Mouse (Mus musculus): ENCODE measurements at regions not wholly inside any gene's neighbourhood (a gene's known extent, or its start where the extent isn't known, plus 50 kb on each side); places are given as distances from the start of the nearest gene placed in this dataset.

DNA sequence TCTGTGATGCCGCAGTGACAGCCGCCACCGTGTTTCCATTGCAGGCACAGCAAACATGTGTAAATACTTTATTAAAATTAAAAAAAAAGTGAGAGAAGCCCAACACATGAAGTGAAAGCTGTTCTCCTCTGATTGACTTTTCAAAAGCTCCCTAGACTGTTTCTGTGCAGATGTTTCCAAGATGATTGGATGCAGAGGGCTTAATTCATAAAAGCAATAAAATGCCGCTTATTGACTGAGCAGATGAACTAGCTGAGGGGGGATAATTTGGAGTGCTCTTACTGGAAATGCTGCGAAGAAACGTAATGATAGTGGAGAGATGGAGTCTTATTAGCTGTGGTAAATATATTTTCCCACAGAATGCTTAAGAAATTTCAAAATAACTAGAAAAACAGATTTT is 170.4 kb downstream of the Rnf144a start:
- DNase-seq: no peak

DNA sequence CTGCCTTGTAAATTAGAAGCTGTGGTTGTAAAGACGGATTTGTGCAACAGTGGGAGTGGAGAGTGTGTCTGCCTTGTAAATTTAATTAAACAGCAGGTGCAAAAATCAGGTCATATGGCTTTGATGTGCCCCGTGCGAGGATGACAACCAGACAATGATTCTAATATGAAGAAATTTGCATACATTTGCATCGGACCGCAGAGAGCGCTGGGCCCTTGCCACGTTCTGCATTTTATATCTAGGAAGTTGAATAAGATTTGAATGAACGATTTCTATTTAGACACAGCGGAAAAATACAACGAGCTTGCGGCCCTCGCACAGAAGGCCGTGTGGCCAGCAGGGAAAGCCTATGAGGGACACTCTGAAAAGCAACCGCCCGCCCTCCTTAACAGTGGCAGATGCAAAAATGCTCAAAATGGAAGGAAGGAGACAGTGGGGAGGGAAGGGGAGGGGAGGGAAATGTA is 187.5 kb downstream of the Rnf144a start:
- no peak for DNase-seq

GRCm38 (mm10) chr12:26226363-26226762 is 188.7 kb downstream of the Rnf144a start:
- DNase-seq: peak; percentile 43

GRCm38 (mm10) chr12:26212447-26212846 is 202.6 kb downstream of the Rnf144a start:
- no peak for DNase-seq

DNA sequence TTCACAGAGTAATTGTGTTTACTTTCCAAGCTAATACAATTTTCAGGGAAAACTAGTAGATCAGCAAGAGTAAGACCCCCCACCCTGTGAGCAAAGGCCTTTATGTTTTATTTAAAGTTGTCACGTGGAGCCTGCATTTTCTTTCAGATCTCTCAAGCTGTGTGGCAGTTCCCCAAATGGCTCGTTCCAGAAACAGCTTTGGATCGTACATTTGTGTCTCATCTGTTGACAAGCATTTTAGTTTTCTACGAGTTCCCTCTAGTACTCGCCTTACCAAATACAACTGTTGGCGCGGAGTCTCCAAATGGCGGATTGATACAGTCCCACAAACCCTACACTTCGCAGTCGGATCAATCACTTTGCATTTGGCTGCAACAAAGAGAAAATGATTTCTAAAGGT is 203.6 kb downstream of the Rnf144a start:
- no peak for DNase-seq

DNA sequence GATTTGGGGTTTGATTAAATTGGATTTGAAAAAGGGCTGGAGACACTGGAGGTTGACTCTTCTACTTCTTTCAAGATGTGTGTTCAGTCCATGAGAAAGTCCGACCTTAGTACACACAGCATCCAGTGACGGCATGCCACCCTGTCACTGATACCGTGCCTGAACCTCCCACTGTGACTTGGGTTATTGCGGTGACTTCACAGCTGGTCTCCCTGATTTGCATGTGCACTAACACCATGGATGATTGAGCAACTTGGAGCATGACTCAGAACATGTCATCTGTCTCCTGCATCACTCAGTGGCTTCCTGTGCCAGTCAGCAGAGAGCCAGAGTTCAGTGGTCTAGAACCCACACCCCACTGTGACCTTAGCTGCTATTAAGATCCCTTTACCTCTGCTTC is 208.3 kb downstream of the Rnf144a start:
- DNase-seq: no peak

- no peak for DNase-seq
These were observed 209.0 kb downstream of the Rnf144a start for GRCm38 (mm10) chr12:26206036-26206435.

DNA sequence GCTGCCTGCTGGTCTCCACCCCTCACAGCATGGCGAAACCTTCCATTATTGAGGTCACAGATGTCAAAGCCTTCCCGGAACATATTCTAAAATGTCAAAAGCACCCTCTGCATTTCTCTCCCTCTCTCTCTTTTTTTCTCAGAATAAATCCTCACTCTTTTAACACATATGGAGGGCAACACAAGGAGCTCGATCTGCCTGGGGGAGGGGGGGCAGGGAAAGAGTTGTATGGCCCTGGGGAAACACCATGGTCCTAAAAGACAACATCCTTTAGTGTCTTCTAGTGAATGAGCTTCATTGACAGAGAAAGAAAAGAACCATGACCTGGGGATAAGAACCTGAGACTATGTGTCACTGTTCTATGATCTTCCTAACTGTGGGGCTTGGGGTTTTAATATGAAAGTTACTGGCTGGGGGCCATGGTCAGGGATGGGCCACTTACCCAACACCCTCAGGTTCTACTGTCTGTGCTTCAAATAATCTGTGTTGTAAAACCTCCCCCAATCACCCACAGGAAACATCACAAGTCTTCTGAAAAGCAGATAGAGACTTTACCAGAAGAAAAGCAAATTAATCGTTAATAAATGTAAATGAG is 223.0 kb downstream of the Rnf144a start:
- DNase-seq: no peak

- DNase-seq: no peak
These were observed 223.6 kb downstream of the Rnf144a start for GRCm38 (mm10) chr12:26191268-26191981.

DNA sequence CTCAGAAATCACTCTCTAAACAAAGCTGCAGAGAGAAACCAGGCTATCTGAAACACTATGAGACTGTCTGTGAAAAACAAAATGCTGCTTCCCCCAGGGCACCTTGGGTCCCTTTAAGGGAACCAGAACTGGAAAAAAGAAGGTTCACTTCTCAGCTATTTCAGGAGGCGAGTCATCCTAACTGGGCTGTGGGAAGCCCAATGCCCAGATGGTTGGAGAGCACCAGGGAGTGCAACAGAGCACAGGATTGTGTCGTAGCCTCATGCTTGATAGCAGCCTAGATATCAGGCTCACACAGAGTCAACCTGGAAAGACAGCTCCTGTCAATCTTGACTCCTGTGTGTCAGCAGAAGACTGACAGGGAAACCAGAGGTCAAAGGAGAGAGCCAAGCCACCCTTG is 226.1 kb downstream of the Rnf144a start:
- peak; percentile 3 for DNase-seq

DNA sequence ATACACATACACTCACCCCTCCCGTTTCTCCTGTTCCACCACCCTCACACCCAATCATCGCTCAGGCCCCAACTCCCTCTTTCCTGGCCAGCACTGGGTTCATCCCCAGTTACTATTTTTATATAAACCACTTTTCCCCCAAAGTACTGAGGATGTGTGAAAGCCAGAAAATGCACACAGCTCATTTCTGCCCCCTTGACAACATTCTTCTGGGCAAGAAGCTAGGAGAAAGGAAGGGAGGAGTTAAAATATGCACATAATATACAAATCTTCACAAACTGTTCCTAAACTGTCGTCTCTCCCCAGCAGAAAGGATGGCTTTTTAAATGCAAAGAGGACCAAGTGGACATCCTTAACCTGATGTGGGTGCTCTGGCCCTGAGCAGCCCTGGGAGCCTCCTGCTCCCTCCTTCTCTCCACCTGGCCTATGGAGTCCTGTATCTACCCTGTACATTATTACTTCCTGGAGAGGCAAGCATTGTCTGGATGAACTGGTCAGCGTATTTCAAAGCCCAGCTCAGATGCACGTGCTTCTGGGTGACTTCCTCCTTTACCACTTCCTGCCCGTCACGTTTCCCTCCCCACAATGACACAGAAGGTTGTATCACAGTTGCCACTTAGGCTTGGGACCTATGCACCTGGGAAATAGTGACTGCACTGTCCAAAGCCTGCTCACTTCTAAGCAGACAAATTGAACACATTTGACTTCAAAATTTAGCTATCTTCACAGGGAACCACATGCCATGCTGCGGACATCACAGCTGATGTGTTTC is 227.8 kb downstream of the Rnf144a start:
- DNase-seq: peak; percentile 70

GRCm38 (mm10) chr12:26184701-26185460 is 230.2 kb downstream of the Rnf144a start:
- DNase-seq: peak; percentile 51

DNA sequence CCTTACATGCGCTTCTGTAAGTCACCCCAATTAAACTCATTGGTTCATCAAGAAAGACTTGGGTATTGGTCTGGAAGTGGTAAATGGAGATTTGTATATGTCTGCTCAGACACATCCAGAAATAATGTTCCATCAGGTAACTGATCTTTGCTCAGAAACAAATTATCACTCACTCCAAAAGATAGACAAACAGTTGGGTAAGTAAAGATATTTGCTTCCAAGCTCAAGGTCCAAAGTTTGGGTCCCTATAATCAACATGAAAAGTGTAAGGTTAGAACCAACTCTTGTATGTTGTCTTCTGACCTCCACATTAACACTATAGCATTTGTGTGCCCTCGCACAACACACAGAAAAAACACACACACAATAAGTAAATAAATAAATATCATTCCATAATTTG is 232.0 kb downstream of the Rnf144a start:
- DNase-seq: no peak

DNA sequence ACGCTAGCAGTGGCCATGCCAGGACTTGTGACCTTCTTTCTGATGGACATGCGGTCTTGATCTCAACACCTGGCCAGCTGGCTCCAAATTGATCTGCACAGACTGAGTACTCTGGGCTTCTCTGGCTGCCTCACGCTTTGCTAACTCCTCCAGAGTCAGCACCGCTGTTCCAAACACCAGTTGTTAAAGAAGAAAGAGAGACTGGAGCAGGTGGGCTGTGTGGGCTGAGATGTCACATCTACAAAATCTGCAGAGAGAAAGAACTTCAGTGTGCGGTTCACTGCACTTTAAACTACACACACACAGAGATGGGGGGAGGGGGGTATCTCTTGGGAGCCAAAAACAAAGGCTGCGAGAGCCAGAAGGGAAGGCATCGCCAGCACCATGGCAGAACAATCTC is 234.2 kb downstream of the Rnf144a start:
- DNase-seq: peak; percentile 45

DNA sequence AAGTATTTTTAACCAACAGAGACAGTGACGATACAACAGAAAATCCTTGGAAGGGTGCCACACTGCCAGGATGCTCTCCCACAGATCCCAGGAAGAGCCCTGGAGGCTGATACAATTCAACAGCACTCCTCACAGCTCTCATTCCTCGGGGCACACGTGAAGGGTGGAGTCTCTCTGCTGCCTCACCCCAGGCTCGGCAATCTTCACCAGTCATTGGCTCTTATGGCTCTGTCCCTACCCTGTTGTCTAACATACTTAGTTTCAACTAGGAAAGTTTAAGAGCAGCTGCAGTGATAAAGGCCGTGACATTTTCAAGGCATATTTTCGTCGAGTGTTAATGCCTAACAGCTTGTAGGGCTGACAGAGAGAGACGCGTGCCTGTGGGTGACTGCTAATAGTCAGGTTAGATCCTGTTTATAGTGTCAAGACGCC is 238.8 kb downstream of the Rnf144a start:
- DNase-seq: no peak

DNA sequence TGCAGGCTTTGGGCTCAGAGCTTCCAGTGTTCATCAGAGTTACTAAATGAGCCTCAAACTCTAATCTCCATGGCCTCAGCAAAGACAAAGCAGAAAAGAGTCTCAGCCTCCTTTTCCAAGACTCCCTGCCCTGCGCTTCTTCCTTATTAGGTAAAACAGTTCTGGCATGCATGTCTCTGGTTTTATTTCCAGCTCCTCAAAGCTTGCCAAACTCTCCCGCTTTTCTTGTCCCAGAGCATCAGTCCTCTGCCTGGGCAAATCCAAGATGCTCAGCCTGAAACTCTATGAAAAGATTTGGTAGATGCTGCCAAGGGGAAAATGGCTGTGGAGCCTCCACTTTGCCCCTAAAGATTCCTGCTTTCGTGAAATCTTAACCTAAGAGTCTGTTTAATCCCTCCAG is 251.6 kb downstream of the Rnf144a start:
- no peak for DNase-seq

- DNase-seq: no peak
These were observed 254.0 kb downstream of the Rnf144a start for GRCm38 (mm10) chr12:26160861-26161615.

- no peak for DNase-seq
These were observed 262.1 kb downstream of the Rnf144a start for GRCm38 (mm10) chr12:26152992-26153391.

DNA sequence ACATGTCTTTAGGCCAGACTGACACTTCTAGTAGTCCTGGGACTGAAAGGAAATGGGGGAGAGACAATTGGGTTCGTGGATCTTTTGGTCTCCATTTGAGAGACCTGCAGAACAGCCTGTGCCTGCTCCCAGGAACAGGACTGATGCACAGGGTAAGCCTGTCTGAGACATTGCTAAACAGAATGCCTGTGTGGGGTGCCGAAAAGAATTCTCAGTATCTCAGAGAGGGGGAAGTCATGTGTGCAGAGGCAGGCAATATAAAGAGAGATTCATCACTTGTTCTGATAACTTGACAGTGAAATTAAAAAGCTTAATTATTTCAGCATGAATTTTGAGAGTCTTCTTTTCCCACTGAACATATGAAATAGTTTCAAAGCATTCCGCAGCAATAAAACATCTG is 268.7 kb downstream of the Rnf144a start:
- no peak for DNase-seq

DNA sequence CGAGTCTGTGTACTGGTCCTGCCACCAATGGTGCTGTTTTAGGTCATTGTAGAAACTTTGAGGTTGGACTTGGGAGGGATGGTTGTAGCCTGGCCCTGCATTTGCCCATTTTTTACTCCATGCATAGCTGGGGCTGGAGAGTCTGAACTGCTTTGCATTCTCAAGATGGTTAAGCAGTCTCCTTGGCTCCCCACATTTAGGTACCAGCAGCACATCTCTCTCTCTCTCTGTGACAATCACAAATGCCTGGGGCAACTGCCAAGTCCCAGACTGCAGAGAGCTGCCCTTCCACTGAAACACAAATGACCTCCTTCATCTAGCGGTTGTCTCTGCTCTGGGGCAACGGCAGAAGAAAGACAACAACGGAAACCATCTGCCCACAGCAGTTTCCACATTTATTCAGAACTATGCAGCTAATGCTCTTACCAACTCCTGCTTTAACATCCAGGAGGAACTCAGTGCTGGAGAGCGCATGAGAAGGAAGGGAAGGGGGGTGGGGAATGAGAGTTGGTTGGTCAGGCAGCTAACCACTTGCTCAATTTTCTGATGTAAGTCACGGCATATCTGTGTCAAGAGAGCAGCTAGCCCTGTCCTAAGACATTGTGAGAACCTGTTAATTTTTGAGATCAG is 269.9 kb downstream of the Rnf144a start:
- DNase-seq: no peak

- DNase-seq: no peak
These were observed 270.4 kb downstream of the Rnf144a start for GRCm38 (mm10) chr12:26144616-26145015.

DNA sequence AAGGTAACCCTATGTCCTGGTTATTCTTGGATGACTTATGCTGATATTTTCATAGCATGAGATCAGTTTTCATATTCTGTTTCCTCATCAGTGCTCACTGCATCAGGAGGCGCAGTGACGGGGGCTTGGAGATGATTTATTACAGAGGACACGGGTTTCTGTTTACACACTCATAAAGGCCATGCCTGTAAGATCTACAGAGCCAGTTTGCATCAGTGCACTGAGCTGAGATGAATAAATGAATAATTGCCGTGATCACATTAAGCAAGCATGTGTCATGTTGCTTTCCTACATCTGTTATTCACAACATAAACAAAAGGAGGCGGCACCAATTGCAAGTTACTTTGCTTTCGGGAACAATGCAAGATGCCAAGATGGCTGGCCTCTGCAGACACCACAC is 271.6 kb downstream of the Rnf144a start:
- no peak for DNase-seq

Measured in thymus, postnatal 25 days (tissue).